Mouse (Mus musculus) heart, postnatal 0 days (tissue): ENCODE data around the gene Zfp978. TPM values are rescaled to one million over a fixed set of nuclear protein-coding genes. Genes with fewer than 3 reads are reported as not detected.
"Not testable (repeated sequence)": the region's sequence is repeated elsewhere in the genome, so short reads cannot be mapped to it uniquely, and the experiment has no call there.

ENCODE experiments used
- ATAC-seq: fragments of 200-750 bp; cut with Nextera tagmentation; 2 replicates; pipeline ENCODE4 v1.8.0; 2017; ENCODE audit warnings: low read depth, moderate number of reproducible peaks, moderate library complexity; ENCODE audit not compliant: insufficient read depth
- DNase-seq: peaks from one replicate; pipeline ENCODE4 v3.0.0-alpha.2; 2016; ENCODE audit warnings: low spot score
- H3K27ac ChIP-seq: fragments of 300-500 bp; sonication (generic); 2 replicates; pipeline ENCODE4 v1.5.1; 2014; ENCODE audit warnings: low read depth, mild to moderate bottlenecking
- H3K27me3 ChIP-seq: fragments of 300-500 bp; sonication (generic); 2 replicates; pipeline ENCODE4 v1.6.1; 2014; ENCODE audit warnings: low read length, mixed read lengths; ENCODE audit not compliant: control insufficient read depth, insufficient read depth
- H3K36me3 ChIP-seq: fragments of 300-500 bp; sonication (generic); replicated peaks from 2 replicates; pipeline ENCODE4 v1.6.1; 2014; ENCODE audit warnings: low read length, mixed read lengths; ENCODE audit not compliant: control insufficient read depth, insufficient read depth
- H3K4me1 ChIP-seq: fragments of 300-500 bp; sonication (generic); 2 replicates; pipeline ENCODE4 v1.6.1; 2014; ENCODE audit warnings: antibody characterized with exemption; ENCODE audit not compliant: control insufficient read depth, insufficient read depth
- H3K4me2 ChIP-seq: fragments of 300-500 bp; sonication (generic); 2 replicates; pipeline ENCODE4 v1.6.1; 2014; ENCODE audit warnings: low read depth, mild to moderate bottlenecking, low read length, moderate library complexity
- H3K4me3 ChIP-seq: fragments of 300-500 bp; sonication (generic); 2 replicates; pipeline ENCODE4 v1.5.1; 2014; ENCODE audit warnings: low read depth, low read length
- H3K9ac ChIP-seq: fragments of 300-500 bp; sonication (generic); replicated peaks from 2 replicates; pipeline ENCODE4 v1.6.1; 2014; ENCODE audit warnings: low read depth, low read length, mixed read lengths
- H3K9me3 ChIP-seq: fragments of 300-500 bp; sonication (generic); replicated peaks from 2 replicates; pipeline ENCODE4 v1.6.1; 2016; ENCODE audit warnings: low read length; ENCODE audit not compliant: control insufficient read depth
- WGBS: fragments of 180-500 bp; shearing (Covaris S2); extraction: QIAGEN DNeasy Blood & Tissue Kit; methylation state at CpG from one replicate; pipeline ENCODE4 v1.1.7; 2014; 5-methylcytosine and 5-hydroxymethylcytosine counted together
- polyA plus RNA-seq: library from polyadenylated mRNA; unstranded; fragments of >200 nt; fragmentation: Nextera tagmentation; extraction: Ambion mirVana; gene quantifications from 2 replicates; pipeline ENCODE4 v1.2.1, GENCODE M21; 2015
- total RNA-seq: library from RNA; depleted of rRNA; stranded (reverse); fragments of >200 nt; gene quantifications from 2 replicates; pipeline ENCODE4 v1.2.3, GENCODE M21; 2014; ENCODE audit warnings: low replicate concordance

Gene Zfp978
- total and polyA plus RNA-seq, 2 experiments from 2014 or later, result 0.20 TPM; not detected in 1

DNA sequence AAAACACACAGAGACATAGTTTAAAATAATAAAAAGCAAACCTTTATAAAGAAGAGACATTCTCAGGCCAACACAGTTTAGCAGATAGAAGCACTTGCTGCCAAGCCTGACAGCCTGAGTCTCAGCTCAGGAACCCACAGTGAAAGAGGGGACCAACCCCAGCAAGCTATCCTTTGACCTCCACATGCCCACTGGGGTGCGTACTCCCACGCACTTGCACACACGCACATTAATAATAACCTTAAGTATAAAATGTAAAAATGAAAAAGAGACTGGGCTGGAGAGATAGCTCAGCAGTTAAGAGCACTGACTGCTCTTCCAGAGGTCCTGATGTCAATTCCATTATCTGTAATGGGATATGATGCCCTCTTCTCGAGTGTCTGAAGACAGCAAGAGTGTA is 13.8 kb upstream of the Zfp978 start:
- WGBS, result 54% methylated on average over 4 of the region's 4 CpGs
- ATAC-seq, result not testable (repeated sequence)
- peaks cover 50% of the 10 kb centered on the region for H3K9me3 ChIP-seq

GRCm38 (mm10) chr4:147347880-147348279 is 13.2 kb upstream of the Zfp978 start:
- H3K27me3 ChIP-seq, H3K4me1 ChIP-seq, H3K4me2 ChIP-seq, H3K4me3 ChIP-seq, H3K9ac ChIP-seq, DNase-seq, H3K36me3 ChIP-seq, H3K27ac ChIP-seq, ATAC-seq: not testable (repeated sequence)
- WGBS, result 35% methylated on average over 1 of the region's 3 CpGs
- H3K9me3 ChIP-seq, result peaks cover 49% of the 10 kb centered on the region

More for the DNA sequence above, 13.8 kb upstream of the Zfp978 start:
- H3K36me3 ChIP-seq, DNase-seq, H3K4me1 ChIP-seq, H3K4me3 ChIP-seq, H3K27ac ChIP-seq, H3K4me2 ChIP-seq, H3K27me3 ChIP-seq, H3K9ac ChIP-seq: not testable (repeated sequence)

GRCm38 (mm10) chr4:147348401-147348800 is 12.7 kb upstream of the Zfp978 start:
- not testable (repeated sequence) for ATAC-seq, H3K4me2 ChIP-seq, H3K9ac ChIP-seq, H3K4me3 ChIP-seq, DNase-seq, H3K36me3 ChIP-seq, H3K27me3 ChIP-seq, H3K4me1 ChIP-seq, H3K27ac ChIP-seq
- 55% methylated on average over 2 of the region's 2 CpGs for WGBS
- peaks cover 44% of the 10 kb centered on the region for H3K9me3 ChIP-seq

DNA sequence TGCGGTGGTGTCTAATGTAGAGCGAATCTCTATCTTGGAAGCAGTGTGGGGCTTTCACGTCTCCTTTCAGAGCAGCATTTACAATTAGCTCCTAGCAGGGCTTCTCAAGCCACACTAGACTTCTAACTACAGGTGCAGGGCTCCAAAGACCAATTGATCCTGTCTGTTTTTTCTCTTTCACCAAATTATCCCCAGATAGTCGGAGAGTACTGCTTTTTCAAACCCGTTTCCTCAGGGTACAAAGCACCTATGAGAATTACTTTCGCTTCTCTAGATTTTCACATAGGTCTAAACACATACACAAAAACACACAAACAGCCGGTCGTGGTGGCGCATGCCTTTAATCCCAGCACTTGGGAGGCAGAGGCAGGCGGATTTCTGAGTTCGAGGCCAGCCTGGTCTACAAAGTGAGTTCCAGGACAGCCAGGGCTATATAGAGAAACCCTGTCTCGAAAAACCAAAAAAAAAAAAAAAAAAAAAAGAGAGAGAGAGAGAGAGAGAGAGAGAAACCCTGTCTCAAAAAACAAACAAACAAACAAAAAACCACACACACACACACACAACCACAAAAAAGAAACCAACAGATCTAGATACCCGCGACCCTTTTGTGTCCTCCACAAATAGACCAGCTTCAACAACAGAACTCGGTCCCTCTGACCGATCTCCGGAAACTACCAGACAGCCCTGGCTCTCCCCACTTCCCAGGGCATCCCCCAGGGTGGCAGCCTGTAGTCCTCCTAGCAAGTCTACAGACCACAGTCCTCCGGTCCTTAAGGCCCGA is 12.0 kb upstream of the Zfp978 start:
- not testable (repeated sequence) for H3K9ac ChIP-seq, H3K27me3 ChIP-seq, H3K36me3 ChIP-seq, DNase-seq, H3K4me1 ChIP-seq, H3K4me3 ChIP-seq, ATAC-seq, H3K27ac ChIP-seq, H3K4me2 ChIP-seq
- H3K9me3 ChIP-seq, result peaks cover 38% of the 10 kb centered on the region
- WGBS, result 81% methylated on average over 18 of the region's 19 CpGs

DNA sequence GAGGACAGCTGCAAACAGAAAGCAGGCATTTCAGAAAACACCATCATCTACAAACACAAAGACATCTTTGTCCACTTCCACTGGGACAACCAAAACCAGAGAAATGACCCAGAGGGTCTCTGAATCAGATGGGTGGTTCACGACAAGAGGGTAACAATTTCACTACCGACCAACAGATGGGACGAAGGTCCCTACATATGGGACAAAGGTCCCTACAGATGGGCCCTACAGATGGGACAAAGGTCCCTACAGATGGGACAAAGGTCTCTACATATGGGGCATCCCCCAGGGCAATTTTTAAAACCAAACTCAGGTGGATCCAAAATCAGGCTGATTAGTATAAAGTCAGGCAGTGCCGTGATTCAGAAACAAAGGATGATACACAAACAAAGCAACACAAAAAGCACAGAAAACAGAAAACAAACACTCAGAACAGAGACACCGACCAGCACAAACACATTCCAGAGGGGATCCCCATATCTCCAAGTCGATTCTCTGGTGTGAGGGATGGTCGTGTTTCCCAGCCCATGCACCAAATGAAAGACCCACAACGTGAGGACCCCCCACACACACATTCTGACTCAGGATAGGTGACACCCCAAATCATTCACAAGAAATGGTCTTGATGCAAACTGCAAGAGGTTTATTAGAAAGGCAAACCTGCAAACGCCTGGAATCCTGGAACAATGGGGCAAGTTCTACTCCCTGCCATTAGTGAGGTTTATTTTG is 11.3 kb upstream of the Zfp978 start:
- not testable (repeated sequence) for H3K9ac ChIP-seq, H3K36me3 ChIP-seq, H3K4me1 ChIP-seq, DNase-seq, ATAC-seq, H3K27me3 ChIP-seq, H3K4me3 ChIP-seq, H3K27ac ChIP-seq, H3K4me2 ChIP-seq
- 72% methylated on average over 9 of the region's 9 CpGs for WGBS
- H3K9me3 ChIP-seq, result peaks cover 42% of the 10 kb centered on the region

GRCm38 (mm10) chr4:147350541-147350940 is 10.6 kb upstream of the Zfp978 start:
- H3K27ac ChIP-seq, H3K9ac ChIP-seq, H3K27me3 ChIP-seq, H3K4me3 ChIP-seq, H3K4me2 ChIP-seq, DNase-seq, H3K4me1 ChIP-seq, H3K36me3 ChIP-seq, ATAC-seq: not testable (repeated sequence)
- 76% methylated on average over 2 of the region's 2 CpGs for WGBS
- H3K9me3 ChIP-seq, result peaks cover 42% of the 10 kb centered on the region

DNA sequence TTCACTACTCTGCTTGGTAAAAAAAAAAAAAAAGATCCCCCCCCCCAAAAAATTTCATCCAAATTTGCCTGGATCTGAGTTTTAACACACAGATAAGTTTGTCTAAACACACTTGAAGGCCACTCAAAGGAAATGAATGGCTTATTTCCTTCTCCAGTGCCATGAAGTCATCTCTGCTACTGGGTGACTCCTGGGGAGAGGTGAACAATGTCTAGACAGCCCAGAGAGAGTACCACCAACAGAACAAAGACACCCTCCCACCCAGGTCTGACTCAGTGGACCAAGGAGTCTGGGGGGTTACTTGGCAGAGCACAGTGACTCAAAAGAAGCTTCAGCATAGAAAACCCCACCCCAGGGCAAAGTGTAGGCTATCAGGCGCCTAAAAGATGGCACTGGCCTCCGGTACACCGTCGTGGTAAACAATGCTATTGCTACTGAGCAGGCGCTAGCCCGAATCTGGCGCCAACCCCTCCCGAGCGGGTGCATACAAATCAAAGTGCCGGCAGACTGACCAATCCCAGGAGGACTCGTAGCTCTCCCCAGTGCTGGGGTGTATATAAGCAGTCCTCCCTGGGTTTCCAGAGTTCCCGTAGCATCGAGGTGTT is 9.6 kb upstream of the Zfp978 start:
- not testable (repeated sequence) for H3K27me3 ChIP-seq, DNase-seq, H3K4me1 ChIP-seq, H3K9ac ChIP-seq, H3K4me2 ChIP-seq, H3K36me3 ChIP-seq, H3K27ac ChIP-seq, ATAC-seq, H3K4me3 ChIP-seq
- 74% methylated on average over 9 of the region's 13 CpGs for WGBS
- peaks cover 37% of the 10 kb centered on the region for H3K9me3 ChIP-seq

- H3K27me3 ChIP-seq, H3K27ac ChIP-seq, H3K4me2 ChIP-seq, H3K9ac ChIP-seq, H3K4me1 ChIP-seq, ATAC-seq, H3K4me3 ChIP-seq, H3K36me3 ChIP-seq, DNase-seq: not testable (repeated sequence)
- 59% methylated on average over 4 of the region's 4 CpGs for WGBS
- H3K9me3 ChIP-seq, result peaks cover 29% of the 10 kb centered on the region
Observed at GRCm38 (mm10) chr4:147353626-147354025, 7.5 kb upstream of the Zfp978 start.
